Comparison of ENCODE assay signal across 22 mouse cellular contexts in genomic region chr7:79287226-79287625, GRCm38 (mm10). TPM values are rescaled to one million over a fixed set of nuclear protein-coding genes. Genes with fewer than 3 reads are reported as not detected.
DNase-seq lines count a peak whose midpoint lies in the region; ATAC-seq and TF ChIP-seq lines count a peak whose summit lies in the region.
"Had no signal": no experiment of that assay in that cellular context is flagged by ENCODE, and none has a peak within 500 bp of the region (broad histone marks: within the 10 kb centered on the region; RNA-seq: fewer than 3 reads in every experiment).

No protein-coding gene starts in this region.

- H3K9ac ChIP-seq in liver, embryonic 11.5 days (ENCODE audit: low read depth, low read length): no peak overlapping the region
- H3K9ac ChIP-seq: embryonic facial prominence, embryonic 13.5 days; hindbrain, embryonic 14.5 days had no signal

- no peaks in the 10 kb centered on the region for H3K27me3 ChIP-seq in C2C12 (ENCODE audit: control insufficient read depth, insufficient read depth, insufficient read length)
- H3K27me3 ChIP-seq in liver, embryonic 11.5 days (replicated peaks; ENCODE audit: control insufficient read depth, insufficient read depth, low read length): no peaks in the 10 kb centered on the region
- H3K27me3 ChIP-seq: embryonic facial prominence, embryonic 13.5 days had no signal

- H3K9me3 ChIP-seq in liver, embryonic 11.5 days (ENCODE audit: control insufficient read depth, low read length): no peaks in the 10 kb centered on the region
- H3K9me3 ChIP-seq: embryonic facial prominence, embryonic 13.5 days had no signal

- no peak overlapping the region for H3K4me3 ChIP-seq in C2C12 (ENCODE audit: insufficient read depth, poor library complexity, severe bottlenecking)
- no peak overlapping the region for H3K4me3 ChIP-seq in liver, embryonic 11.5 days (ENCODE audit: low read depth, low read length)
- H3K4me3 ChIP-seq: embryonic facial prominence, embryonic 13.5 days; forebrain, embryonic 10.5 days had no signal

- ATAC-seq in liver, embryonic 11.5 days (replicated peaks; ENCODE audit: low FRiP score): no peak; the same call in 1 of the 2 replicates
- peak; percentile 75 for ATAC-seq in megakaryocyte-erythroid progenitor cell, adult 5-6 weeks (replicated peaks; ENCODE audit: low FRiP score, low TSS enrichment, poor library complexity, severe bottlenecking)
- ATAC-seq: intestine, postnatal 0 days had no signal

- TF ChIP-seq CTCF in C2C12 (IDR thresholded peaks at IDR 0.05; ENCODE audit: control insufficient read depth, insufficient read depth, insufficient read length): no peak

- peaks cover 52% of the 10 kb centered on the region for H3K4me1 ChIP-seq in liver, embryonic 11.5 days (replicated peaks; ENCODE audit: control insufficient read depth, insufficient read depth, low read length)

- H3ac ChIP-seq in C2C12 (ENCODE audit: control insufficient read depth, insufficient read length, low read depth): no peak overlapping the region

- DNase-seq in adrenal gland, postnatal 25 days: peak; percentile 2
- no peak for DNase-seq in adrenal gland, postnatal 4 days (ENCODE audit: low spot score in 2 of 2)
- DNase-seq in liver, embryonic 11.5 days (ENCODE audit: low spot score): no peak
- DNase-seq in layer of hippocampus, adult 9-11 months: no peak
- no peak for DNase-seq in heart, adult 11 months
- no peak for DNase-seq in retina, embryonic 14.5 days (ENCODE audit: low spot score)
- DNase-seq: adrenal gland, adult 2 months; cerebellum, adult 11 months; cerebellum, postnatal 36 days; heart, postnatal 14 days; retina, postnatal 1 day; right cerebral cortex, postnatal 4 days; thymus, adult 2 months had no signal

- peaks cover 100% of the 10 kb centered on the region for H3K79me2 ChIP-seq in C2C12 (ENCODE audit: control insufficient read depth, insufficient read depth)

- 0 out of 2 replicates have a peak overlapping the region, but pooled peaks have one; percentile 16 for H3K27ac ChIP-seq in liver, embryonic 11.5 days (ENCODE audit: low read depth, low read length)
- H3K27ac ChIP-seq: embryonic facial prominence, embryonic 13.5 days; forebrain, embryonic 10.5 days; hindbrain, embryonic 14.5 days; kidney, postnatal 0 days had no signal

- H3K4me2 ChIP-seq in liver, embryonic 11.5 days: 0 out of 2 replicates have a peak overlapping the region, but pooled peaks have one; percentile 6
- H3K4me2 ChIP-seq: embryonic facial prominence, embryonic 13.5 days; heart, embryonic 11.5 days; hindbrain, embryonic 14.5 days; midbrain, embryonic 11.5 days had no signal

- peaks cover 37% of the 10 kb centered on the region for H3K36me3 ChIP-seq in C2C12 (ENCODE audit: control insufficient read depth, insufficient read depth)
- H3K36me3 ChIP-seq in liver, embryonic 11.5 days (ENCODE audit: control insufficient read depth, insufficient read depth, low read length): no peaks in the 10 kb centered on the region

- 76% methylated on average over 6 of the region's 6 CpGs for WGBS in liver, embryonic 11.5 days

- peaks cover 89% of the 10 kb centered on the region for H3K79me3 ChIP-seq in C2C12 (ENCODE audit: low read depth)

TF ChIP-seq in C2C12, 6 proteins besides CTCF, POLR2A, EP300 and RAD21:
- TF ChIP-seq MYOD1 (IDR thresholded peaks at IDR 0.05; ENCODE audit: control insufficient read depth, insufficient read length, low read depth) (peak; percentile 3), FOSL1 (IDR thresholded peaks at IDR 0.05; ENCODE audit: insufficient read depth, low read length, poor library complexity, severe bottlenecking) (no peak)
TF ChIP-seq in C2C12: peak in this region for 1.

RNA-seq across cellular contexts. Expression of gene Abhd2, which starts 14.2 kb away (rescaled TPM):
- 1,323 and 1,340 TPM in 2 replicates for total RNA-seq in adrenal gland, postnatal 25 days (2021)
- total RNA-seq in adrenal gland, postnatal 4 days (2021): 100 to 1,000 TPM; 382 to 406 TPM
- 28.3 TPM for polyA plus RNA-seq in C2C12 (2012; fragmentation: generic; extraction: Trizol)
- 11.5 and 13.4 TPM in 2 replicates for polyA plus RNA-seq in liver, embryonic 11.5 days (2014; fragmentation: Nextera tagmentation; extraction: Ambion mirVana)
- 23.6 and 25.4 TPM in 2 replicates for total RNA-seq in megakaryocyte-erythroid progenitor cell, adult 5-6 weeks (2014; fragmentation: Nextera tagmentation)
- 13.0 and 13.9 TPM in 2 replicates for total RNA-seq in megakaryocyte-erythroid progenitor cell, adult 5-6 weeks (2017)

Comparison
In these comparisons a context has a peak if more than half of its experiments do, and no peak if none do; other contexts are left out.
1. RNA of gene Abhd2, which starts 14.2 kb away (total RNA-seq): 1,323 to 1,340 TPM in adrenal gland, postnatal 25 days and 382 to 406 TPM in adrenal gland, postnatal 4 days; 13.0 to 25.4 TPM in megakaryocyte-erythroid progenitor cell, adult 5-6 weeks; every median in the first group is over 10 times any median in the second.